Mouse (Mus musculus) neural tube, embryonic 15.5 days (tissue): ENCODE measurements around the gene Terb1. TPM values are rescaled to one million over a fixed set of nuclear protein-coding genes. Genes with fewer than 3 reads are reported as not detected.

Experiments
- ATAC-seq: fragments of 200-750 bp; cut with Nextera tagmentation; 2 replicates; pipeline ENCODE4 v1.8.0; 2017; ENCODE audit warnings: mild to moderate bottlenecking, moderate TSS enrichment, moderate library complexity; ENCODE audit not compliant: low FRiP score
- H3K27ac ChIP-seq: fragments of 300-500 bp; sonication (generic); replicated peaks from 2 replicates; pipeline ENCODE4 v1.5.1; 2015; ENCODE audit warnings: mild to moderate bottlenecking, inconsistent platforms
- H3K27me3 ChIP-seq: fragments of 300-500 bp; sonication (generic); replicated peaks from 2 replicates; pipeline ENCODE4 v1.6.1; 2015; ENCODE audit warnings: inconsistent platforms
- H3K36me3 ChIP-seq: fragments of 300-500 bp; sonication (generic); 2 replicates; pipeline ENCODE4 v1.6.1; 2015; ENCODE audit warnings: inconsistent platforms
- H3K4me1 ChIP-seq: fragments of 300-500 bp; sonication (generic); 2 replicates; pipeline ENCODE4 v1.6.1; 2015; ENCODE audit warnings: inconsistent platforms
- H3K4me2 ChIP-seq: fragments of 300-500 bp; sonication (generic); 2 replicates; pipeline ENCODE4 v1.6.1; 2015; ENCODE audit warnings: inconsistent platforms, mild to moderate bottlenecking, moderate library complexity
- H3K4me3 ChIP-seq: fragments of 300-500 bp; sonication (generic); replicated peaks from 2 replicates; pipeline ENCODE4 v1.5.1; 2015; ENCODE audit warnings: mild to moderate bottlenecking, inconsistent platforms
- H3K9ac ChIP-seq: fragments of 300-500 bp; sonication (generic); replicated peaks from 2 replicates; pipeline ENCODE4 v1.6.1; 2015; ENCODE audit warnings: mild to moderate bottlenecking, inconsistent platforms
- H3K9me3 ChIP-seq: fragments of 300-500 bp; sonication (generic); replicated peaks from 2 replicates; pipeline ENCODE4 v1.6.1; 2016; ENCODE audit warnings: inconsistent platforms
- WGBS: fragments of 180-500 bp; shearing (Covaris S2); methylation state at CpG from one replicate; pipeline ENCODE4 v1.1.7; 2015; ENCODE audit warnings: mixed read lengths; 5-methylcytosine and 5-hydroxymethylcytosine counted together
- polyA plus RNA-seq: library from polyadenylated mRNA; unstranded; fragments of >200 nt; fragmentation: Nextera tagmentation; extraction: Ambion mirVana; gene quantifications from 2 replicates; pipeline ENCODE4 v1.2.1, GENCODE M21; 2015

Terb1 gene
- polyA plus RNA-seq = 0.59 and 0.97 TPM in 2 replicates

DNA sequence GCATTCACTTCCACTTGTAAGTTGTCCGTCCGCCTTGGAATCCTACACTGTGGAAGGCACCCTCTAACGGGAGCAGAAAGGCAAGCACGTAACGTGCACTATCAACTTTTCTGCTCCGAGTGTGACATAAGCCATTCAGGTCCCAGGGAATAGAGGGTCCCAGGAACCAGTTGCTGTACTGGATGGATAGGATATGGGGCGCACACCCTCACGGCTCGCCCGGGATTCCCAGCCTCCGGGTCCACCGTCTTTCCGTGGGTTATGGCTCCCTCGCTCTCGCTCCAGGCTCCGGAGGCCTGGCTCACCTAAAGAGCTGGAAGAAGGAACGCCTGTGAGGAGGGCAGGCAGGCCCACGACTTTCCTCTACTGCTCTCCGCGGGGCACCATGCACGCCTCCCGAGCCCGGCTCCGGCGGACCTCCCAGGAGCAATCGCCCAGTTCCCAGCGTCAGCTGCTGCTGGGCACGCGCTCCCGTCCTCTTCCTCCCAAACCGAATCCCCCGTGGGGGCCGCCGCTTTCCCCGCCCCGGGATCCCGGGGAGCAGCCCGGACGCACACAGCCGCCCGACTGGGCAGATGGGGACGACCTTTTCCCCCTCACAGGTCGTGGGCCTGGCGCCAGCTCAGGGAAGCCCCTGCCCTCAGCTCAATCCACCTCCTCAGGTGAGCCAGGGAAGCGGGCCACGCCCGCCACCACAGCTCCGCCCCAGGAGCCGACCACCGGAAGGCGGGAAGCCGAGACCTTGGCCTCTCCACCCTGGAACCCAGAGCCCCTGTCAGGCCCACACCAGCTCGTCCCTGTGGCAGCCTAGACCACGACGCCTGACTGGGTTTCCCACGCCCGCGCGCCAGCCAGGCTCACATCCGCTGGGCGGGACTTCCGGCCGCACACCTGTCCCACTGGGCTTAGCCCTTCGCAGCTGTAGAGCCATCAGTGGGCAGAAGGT is at the start of gene Terb1:
Terb1 (minus strand) TSS at position 850 of the 946 bp plus-strand sequence.
- 1% methylated on average over 63 of the region's 64 CpGs for WGBS
- Histone ChIP-seq H3K4me3 (peak within 1 kb of the TSS; percentile 60), H3K27ac (peak within 1 kb of the TSS; percentile 46), H3K36me3 (peaks cover 13% of the 10 kb centered on the region), H3K9ac (peak within 1 kb of the TSS; percentile 75), H3K9me3 (no peaks in the 10 kb centered on the region), H3K4me2 (peak within 1 kb of the TSS; percentile 100), H3K4me1 (peaks cover 7% of the 10 kb centered on the region; the same call in 1 of the 2 replicates), H3K27me3 (no peaks in the 10 kb centered on the region)
- ATAC-seq = peak; percentile 91

DNA sequence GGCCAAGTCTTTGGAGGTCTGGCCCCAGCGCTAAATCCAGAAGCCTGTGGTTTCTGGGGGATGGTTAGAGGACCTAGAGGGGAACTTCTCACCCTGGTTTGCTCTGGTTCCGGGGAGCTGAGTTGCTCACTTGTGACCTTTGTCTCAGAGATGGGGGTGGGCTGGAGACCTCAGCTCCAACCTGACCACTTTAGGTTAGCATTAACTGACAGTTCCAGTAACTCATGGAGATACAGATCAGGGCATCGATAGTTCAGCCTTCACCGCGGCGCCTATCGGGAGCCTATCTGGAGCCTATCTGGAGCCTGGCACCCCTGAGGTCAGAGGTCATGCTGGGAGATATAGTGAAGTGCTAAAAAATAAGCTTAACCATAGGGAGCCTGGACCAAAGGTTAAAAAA is 47.5 kb upstream of the Terb1 start:
- no peaks in the 10 kb centered on the region for H3K36me3 ChIP-seq
- WGBS = 93% methylated on average over 7 of the region's 7 CpGs
- no peak overlapping the region for H3K4me2 ChIP-seq
- no peak overlapping the region for H3K4me3 ChIP-seq
- no peak overlapping the region for H3K9ac ChIP-seq
- no peaks in the 10 kb centered on the region for H3K27me3 ChIP-seq
- ATAC-seq = no peak
- H3K27ac ChIP-seq = no peak overlapping the region
- no peaks in the 10 kb centered on the region for H3K4me1 ChIP-seq
- H3K9me3 ChIP-seq = no peaks in the 10 kb centered on the region

DNA sequence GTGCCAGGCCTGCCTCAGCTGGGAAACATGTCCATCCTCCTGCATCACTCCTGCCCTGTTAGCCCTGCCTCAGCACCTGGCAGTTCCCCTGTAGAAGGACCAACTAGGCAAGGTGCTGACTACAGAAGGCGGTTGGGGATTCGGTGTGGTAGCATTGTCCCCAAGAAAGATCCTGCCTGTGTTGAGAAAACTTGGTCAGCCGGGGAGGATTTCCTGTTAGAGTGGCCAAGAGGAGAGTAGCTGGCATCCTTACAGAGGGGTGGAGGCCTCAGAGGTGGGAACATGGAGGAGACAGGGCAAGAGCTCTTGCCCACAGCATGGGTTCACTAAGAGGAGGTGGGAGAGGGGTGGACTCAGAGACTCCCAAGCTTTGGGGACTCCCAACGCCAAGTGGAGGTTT is 45.5 kb upstream of the Terb1 start:
- H3K9ac ChIP-seq = no peak overlapping the region
- H3K4me3 ChIP-seq = no peak overlapping the region
- no peak overlapping the region for H3K4me2 ChIP-seq
- 91% methylated on average over 4 of the region's 4 CpGs for WGBS
- no peak overlapping the region for H3K27ac ChIP-seq
- H3K27me3 ChIP-seq = no peaks in the 10 kb centered on the region
- no peak for ATAC-seq
- no peaks in the 10 kb centered on the region for H3K36me3 ChIP-seq
- no peaks in the 10 kb centered on the region for H3K4me1 ChIP-seq
- H3K9me3 ChIP-seq = no peaks in the 10 kb centered on the region

DNA sequence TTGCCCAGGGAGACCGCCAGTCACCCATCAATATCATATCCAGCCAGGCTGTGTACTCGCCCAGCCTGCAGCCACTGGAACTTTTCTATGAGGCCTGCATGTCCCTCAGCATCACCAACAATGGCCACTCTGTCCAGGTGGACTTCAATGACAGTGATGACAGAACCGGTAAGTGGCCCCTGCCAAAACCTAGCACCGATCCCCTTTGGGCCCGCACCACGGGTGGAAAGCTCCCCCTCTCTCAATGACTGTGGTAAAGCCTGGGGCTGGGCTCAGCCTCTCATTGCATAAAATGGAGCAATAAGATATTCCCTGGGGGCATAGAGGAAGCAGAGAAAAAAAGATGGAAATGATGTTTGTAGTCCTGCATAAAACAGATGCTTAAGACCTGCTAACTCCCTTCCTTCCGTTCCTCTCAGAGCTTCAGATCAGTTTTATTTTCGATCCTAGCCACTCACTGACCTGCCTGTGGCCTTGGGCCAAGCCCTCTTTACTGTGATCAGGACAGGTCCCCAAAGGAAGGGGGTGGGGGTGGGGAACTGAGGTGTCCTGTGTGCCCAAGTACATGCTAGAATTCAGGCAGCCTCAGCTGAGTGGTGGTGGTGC is 33.8 kb upstream of the Terb1 start:
- no peaks in the 10 kb centered on the region for H3K9me3 ChIP-seq
- no peak overlapping the region for H3K27ac ChIP-seq
- H3K27me3 ChIP-seq = peaks cover 59% of the 10 kb centered on the region
- H3K9ac ChIP-seq = no peak overlapping the region
- H3K36me3 ChIP-seq = no peaks in the 10 kb centered on the region
- 88% methylated on average over 8 of the region's 8 CpGs for WGBS
- peaks cover 18% of the 10 kb centered on the region for H3K4me1 ChIP-seq
- H3K4me2 ChIP-seq = no peak overlapping the region
- no peak for ATAC-seq
- no peak overlapping the region for H3K4me3 ChIP-seq

DNA sequence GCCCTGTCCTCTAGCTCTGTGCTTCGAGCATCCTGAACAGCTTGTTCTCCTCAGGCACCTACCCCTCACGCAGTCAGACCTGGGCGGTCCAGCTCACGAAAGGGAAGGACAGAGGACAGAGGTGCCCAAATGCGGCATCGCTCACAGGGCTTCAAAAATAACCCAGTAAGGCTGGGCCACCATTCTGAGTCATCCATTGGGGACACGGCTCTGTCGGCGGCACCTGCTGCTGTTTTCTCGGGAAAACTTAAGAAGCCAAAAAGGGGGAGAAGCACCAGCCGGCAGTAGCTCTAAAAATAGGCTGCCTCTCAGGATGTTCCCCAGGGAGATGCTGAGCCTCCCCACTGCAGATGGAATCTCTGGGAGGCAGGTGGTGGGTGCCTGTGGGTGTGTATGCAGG is 32.5 kb upstream of the Terb1 start:
- no peaks in the 10 kb centered on the region for H3K36me3 ChIP-seq
- no peak overlapping the region for H3K9ac ChIP-seq
- no peaks in the 10 kb centered on the region for H3K9me3 ChIP-seq
- peaks cover 18% of the 10 kb centered on the region for H3K4me1 ChIP-seq
- ATAC-seq = no peak
- no peak overlapping the region for H3K4me3 ChIP-seq
- peak overlapping the region; percentile 99 for H3K4me2 ChIP-seq
- H3K27ac ChIP-seq = no peak overlapping the region
- 7% methylated on average over 11 of the region's 11 CpGs for WGBS
- H3K27me3 ChIP-seq = peaks cover 63% of the 10 kb centered on the region

DNA sequence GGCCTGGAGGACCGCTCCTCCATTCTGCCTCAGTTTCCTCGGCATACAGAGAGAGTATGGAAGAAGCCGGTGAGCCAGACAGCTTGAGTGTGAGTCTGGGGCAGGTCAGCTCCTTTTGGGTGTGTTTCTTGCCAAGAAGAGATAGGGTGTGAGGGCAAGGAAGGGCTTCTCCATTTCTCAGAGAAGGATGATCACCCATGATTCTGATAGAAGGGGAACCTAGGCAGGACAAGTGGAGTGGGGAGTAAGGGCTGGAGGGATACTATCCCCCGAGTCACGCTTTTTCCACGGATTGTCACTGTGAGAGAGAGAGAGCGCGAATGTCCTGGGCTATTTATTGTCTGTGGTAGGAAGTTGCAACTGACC is 31.8 kb upstream of the Terb1 start:
- Histone ChIP-seq H3K36me3 (no peaks in the 10 kb centered on the region), H3K4me2 (peak overlapping the region; percentile 99), H3K4me3 (peak overlapping the region; percentile 48), H3K9me3 (no peaks in the 10 kb centered on the region), H3K4me1 (peaks cover 18% of the 10 kb centered on the region), H3K9ac (peak overlapping the region; percentile 51; the same call in 1 of the 2 replicates), H3K27ac (no peak overlapping the region), H3K27me3 (peaks cover 63% of the 10 kb centered on the region)
- 10% methylated on average over 8 of the region's 8 CpGs for WGBS
- no peak for ATAC-seq

DNA sequence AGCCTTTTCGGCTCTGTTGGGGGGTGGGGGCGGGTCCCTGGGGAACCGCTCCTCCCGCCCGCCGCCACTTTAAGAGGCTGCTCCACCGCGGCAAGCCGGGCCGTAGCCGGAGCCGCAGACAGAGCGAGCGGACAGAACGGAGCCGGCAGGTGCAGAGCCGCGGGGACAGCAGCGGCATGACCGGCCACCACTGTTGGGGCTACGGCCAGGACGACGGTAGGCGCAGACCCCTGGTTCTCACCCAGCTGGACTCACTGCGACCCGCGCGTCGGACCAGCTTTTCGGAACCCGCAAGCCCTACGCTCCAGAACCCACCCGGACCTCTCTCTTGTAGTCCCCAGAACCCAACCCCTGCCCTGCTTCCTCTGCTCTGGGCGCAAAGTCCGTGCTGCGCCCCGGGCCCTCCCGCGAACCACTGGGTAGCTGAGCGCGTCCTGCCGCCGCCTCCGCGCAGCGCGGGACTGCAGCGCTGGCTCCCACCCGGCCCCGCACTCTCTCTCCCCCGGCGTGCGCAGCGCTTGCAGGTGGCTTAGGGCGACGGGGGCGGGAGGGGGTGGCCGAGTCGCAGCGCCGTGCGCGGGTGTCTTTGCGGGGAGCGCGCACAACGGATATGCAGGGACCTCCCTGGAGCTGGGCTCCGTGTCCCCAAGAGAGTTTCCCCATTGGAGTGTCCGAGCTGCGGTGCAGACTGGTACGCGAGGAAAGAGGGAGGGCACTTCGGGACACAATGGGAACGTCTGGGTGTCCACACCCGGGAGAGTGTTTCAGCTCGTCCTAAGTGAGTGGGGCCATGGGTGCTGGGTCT is 31.2 kb upstream of the Terb1 start:
- Histone ChIP-seq H3K27ac (no peak overlapping the region), H3K4me1 (peaks cover 18% of the 10 kb centered on the region), H3K4me3 (peak overlapping the region; percentile 48), H3K27me3 (peaks cover 63% of the 10 kb centered on the region), H3K9ac (peak overlapping the region; percentile 51), H3K36me3 (no peaks in the 10 kb centered on the region), H3K9me3 (no peaks in the 10 kb centered on the region), H3K4me2 (peak overlapping the region; percentile 99)
- WGBS = under 1% methylated on average over 76 of the region's 76 CpGs
- peak; percentile 57 for ATAC-seq

DNA sequence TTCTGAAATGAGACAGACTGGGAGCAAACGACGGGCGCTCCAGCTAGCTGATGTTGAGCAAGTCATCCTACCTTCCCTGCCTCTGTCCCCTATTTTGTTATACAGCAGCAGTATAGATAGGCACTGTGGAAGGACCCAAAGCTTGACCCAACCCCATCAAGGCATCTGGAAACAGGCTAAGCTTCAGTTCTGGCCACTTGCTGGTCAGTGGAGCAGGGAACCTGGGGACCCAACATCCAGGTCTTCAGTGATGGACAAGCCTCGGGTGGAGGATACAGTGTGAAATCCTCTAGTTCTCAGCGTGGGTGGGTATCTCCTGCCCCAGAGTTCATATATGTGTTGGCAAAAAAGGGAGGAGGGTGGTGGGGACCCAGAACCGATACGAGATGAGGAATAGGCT is 30.5 kb upstream of the Terb1 start:
- WGBS = 37% methylated on average over 7 of the region's 7 CpGs
- Histone ChIP-seq H3K9me3 (no peaks in the 10 kb centered on the region), H3K4me2 (peak overlapping the region; percentile 99), H3K27ac (no peak overlapping the region), H3K9ac (no peak overlapping the region; the same call in 1 of the 2 replicates), H3K4me3 (peak overlapping the region; percentile 48), H3K27me3 (peaks cover 63% of the 10 kb centered on the region), H3K36me3 (no peaks in the 10 kb centered on the region), H3K4me1 (peaks cover 23% of the 10 kb centered on the region)
- no peak for ATAC-seq

DNA sequence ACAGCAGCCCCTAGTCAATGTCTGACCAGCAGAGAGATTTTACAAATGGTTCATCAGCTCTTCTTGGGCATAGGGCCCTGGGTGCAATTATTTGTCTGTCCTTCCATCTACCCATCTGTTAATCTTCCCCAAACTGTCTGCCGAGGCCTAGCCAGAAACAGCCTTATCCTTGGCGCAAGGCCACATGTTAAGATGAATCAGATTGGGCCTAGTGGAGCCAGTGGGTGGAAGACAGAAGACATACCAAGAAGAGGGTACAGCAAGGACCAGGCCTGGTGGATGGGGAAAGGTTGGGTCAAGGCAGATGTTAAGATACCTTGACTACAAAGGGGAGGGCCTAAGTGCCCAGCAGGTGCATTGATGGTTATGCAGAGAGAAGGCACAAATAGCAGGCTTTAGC is 29.9 kb upstream of the Terb1 start:
- no peaks in the 10 kb centered on the region for H3K9me3 ChIP-seq
- H3K4me1 ChIP-seq = peaks cover 28% of the 10 kb centered on the region
- ATAC-seq = no peak
- 92% methylated on average over 2 of the region's 2 CpGs for WGBS
- H3K9ac ChIP-seq = no peak overlapping the region
- no peak overlapping the region for H3K4me2 ChIP-seq
- no peaks in the 10 kb centered on the region for H3K36me3 ChIP-seq
- no peak overlapping the region for H3K27ac ChIP-seq
- H3K27me3 ChIP-seq = peaks cover 63% of the 10 kb centered on the region
- no peak overlapping the region for H3K4me3 ChIP-seq

DNA sequence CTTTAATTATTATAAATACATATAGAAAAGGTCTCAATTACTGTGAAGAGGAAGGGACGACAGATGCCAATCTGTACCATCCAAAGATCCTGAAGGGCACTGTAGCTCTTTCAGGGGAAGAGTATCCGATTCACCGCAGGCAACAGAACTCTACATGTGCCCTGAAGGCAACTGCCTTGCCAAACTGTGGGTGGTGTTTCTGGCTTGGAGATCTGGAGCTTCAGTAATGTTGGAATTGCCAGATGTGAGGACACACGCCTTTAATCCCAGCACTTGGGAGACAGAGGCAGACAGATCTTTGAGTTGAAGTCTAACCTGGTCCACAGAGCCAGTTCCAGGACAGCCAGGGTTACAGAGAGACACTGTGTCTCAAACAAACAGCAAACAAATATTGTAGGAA is 29.2 kb upstream of the Terb1 start:
- WGBS = 91% methylated on average over 4 of the region's 4 CpGs
- no peak for ATAC-seq
- Histone ChIP-seq H3K27me3 (peaks cover 57% of the 10 kb centered on the region), H3K4me3 (no peak overlapping the region), H3K4me2 (no peak overlapping the region), H3K4me1 (peaks cover 28% of the 10 kb centered on the region), H3K9ac (no peak overlapping the region), H3K9me3 (no peaks in the 10 kb centered on the region), H3K36me3 (no peaks in the 10 kb centered on the region), H3K27ac (no peak overlapping the region)

DNA sequence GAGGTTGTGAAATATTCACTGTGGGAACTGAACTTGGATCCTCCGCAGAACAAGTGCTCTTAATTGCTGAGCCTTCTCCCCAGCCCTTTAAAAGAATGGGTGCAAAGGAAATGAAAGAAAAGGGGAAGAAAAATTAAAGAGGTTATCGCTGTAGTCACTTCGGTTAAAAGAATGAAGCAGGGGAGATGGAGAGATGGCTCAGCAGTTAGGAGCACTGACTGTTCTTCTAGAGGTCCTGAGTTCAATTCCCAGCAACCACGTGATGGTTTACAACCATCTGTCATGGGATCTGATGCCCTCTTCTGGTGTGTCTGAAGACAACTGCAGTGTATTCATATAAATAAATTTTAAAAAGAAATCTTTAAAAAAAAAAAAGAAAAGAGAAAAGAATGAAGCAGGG is 26.3 kb upstream of the Terb1 start:
- 85% methylated on average over 4 of the region's 4 CpGs for WGBS
- no peaks in the 10 kb centered on the region for H3K36me3 ChIP-seq
- H3K9ac ChIP-seq = no peak overlapping the region

More for the DNA sequence above, 26.3 kb upstream of the Terb1 start:
- Histone ChIP-seq H3K27me3 (peaks cover 29% of the 10 kb centered on the region), H3K4me2 (no peak overlapping the region), H3K4me3 (no peak overlapping the region), H3K27ac (no peak overlapping the region), H3K4me1 (peaks cover 35% of the 10 kb centered on the region), H3K9me3 (no peaks in the 10 kb centered on the region)
- ATAC-seq = no peak
